ENCODE assay signal across 19 mouse cellular contexts in genomic region chr3:27906647-27907209, GRCm38 (mm10). TPM values are rescaled to one million over a fixed set of nuclear protein-coding genes. Genes with fewer than 3 reads are reported as not detected.
DNase-seq lines count a peak whose midpoint lies in the region; ATAC-seq and TF ChIP-seq lines count a peak whose summit lies in the region.
"Had no signal": no experiment of that assay in that cellular context is flagged by ENCODE, and none has a peak within 500 bp of the region (broad histone marks: within the 10 kb centered on the region; RNA-seq: fewer than 3 reads in every experiment).

No protein-coding gene starts in this region.

- WGBS in hindbrain, embryonic 13.5 days, result 67% methylated on average over 7 of the region's 7 CpGs
- WGBS in hindbrain, embryonic 11.5 days, result 72% methylated on average over 7 of the region's 7 CpGs
- WGBS in lung, embryonic 14.5 days, result 68% methylated on average over 7 of the region's 7 CpGs
- 74% methylated on average over 7 of the region's 7 CpGs for WGBS in limb, embryonic 14.5 days

- H3K4me1 ChIP-seq in hindbrain, embryonic 13.5 days (replicated peaks), result no peaks in the 10 kb centered on the region
- H3K4me1 ChIP-seq in hindbrain, embryonic 11.5 days (replicated peaks; ENCODE audit: control insufficient read depth, insufficient read depth, low read length), result no peaks in the 10 kb centered on the region
- H3K4me1 ChIP-seq in lung, embryonic 14.5 days (ENCODE audit: insufficient read depth), result peaks cover 6% of the 10 kb centered on the region; the same call in 1 of the 2 replicates
- H3K4me1 ChIP-seq in limb, embryonic 14.5 days (ENCODE audit: control insufficient read depth, insufficient read depth, low read length), result no peaks in the 10 kb centered on the region
- H3K4me1 ChIP-seq: embryonic facial prominence, embryonic 13.5 days had no signal

- no peak overlapping the region for H3K27ac ChIP-seq in hindbrain, embryonic 13.5 days
- H3K27ac ChIP-seq in hindbrain, embryonic 11.5 days (ENCODE audit: low read depth, low read length), result no peak overlapping the region
- no peak overlapping the region for H3K27ac ChIP-seq in lung, embryonic 14.5 days (ENCODE audit: low read depth)
- H3K27ac ChIP-seq in limb, embryonic 14.5 days (replicated peaks; ENCODE audit: low read depth, low read length), result no peak overlapping the region
- H3K27ac ChIP-seq: embryonic facial prominence, embryonic 13.5 days; macrophage had no signal

- DNase-seq in hindbrain, embryonic 11.5 days (ENCODE audit: low spot score), result no peak
- no peak for DNase-seq in lung, embryonic 14.5 days
- DNase-seq in lung, adult 18-20 months, result no peak
- peak; percentile 14 for DNase-seq in limb, embryonic 14.5 days (ENCODE audit: low spot score)
- peak; percentile 31 for DNase-seq in retina, postnatal 1 day
- no peak for DNase-seq in left cerebral cortex, postnatal 25 days (ENCODE audit: low spot score in 2 of 2)
- DNase-seq: adrenal gland, postnatal 25 days; cerebellum, postnatal 10 days; gastrocnemius, postnatal 10 days; kidney, postnatal 36 days; left cerebral cortex, postnatal 4 days; right cerebral cortex, postnatal 14 days had no signal

- ATAC-seq in hindbrain, embryonic 13.5 days (ENCODE audit: low FRiP score), result 0 out of 2 replicates have a peak, but pooled peaks have one; percentile 39
- no peak for ATAC-seq in hindbrain, embryonic 11.5 days (ENCODE audit: low FRiP score)
- ATAC-seq in lung, embryonic 14.5 days (ENCODE audit: insufficient read depth), result peak; percentile 33; the same call in 1 of the 2 replicates
- peak; percentile 53; the same call in 1 of the 2 replicates for ATAC-seq in limb, embryonic 14.5 days (ENCODE audit: low FRiP score, low read depth)
- ATAC-seq: CD4-positive, CD25-positive, alpha-beta regulatory T cell, adult 4 months; forebrain, embryonic 14.5 days had no signal

- intact Hi-C loops in left cerebral cortex, postnatal 25 days (cut with DNase I), result no loop called here

- H3K36me3 ChIP-seq in hindbrain, embryonic 13.5 days, result no peaks in the 10 kb centered on the region
- H3K36me3 ChIP-seq in hindbrain, embryonic 11.5 days (ENCODE audit: control insufficient read depth, insufficient read depth, low read length), result no peaks in the 10 kb centered on the region
- H3K36me3 ChIP-seq in lung, embryonic 14.5 days (ENCODE audit: insufficient read depth), result no peaks in the 10 kb centered on the region
- H3K36me3 ChIP-seq in limb, embryonic 14.5 days (ENCODE audit: control insufficient read depth, insufficient read depth, low read length), result no peaks in the 10 kb centered on the region
- H3K36me3 ChIP-seq: embryonic facial prominence, embryonic 13.5 days had no signal

- no peaks in the 10 kb centered on the region for H3K9me3 ChIP-seq in hindbrain, embryonic 13.5 days
- H3K9me3 ChIP-seq in hindbrain, embryonic 11.5 days (ENCODE audit: control insufficient read depth, low read length), result no peaks in the 10 kb centered on the region
- no peaks in the 10 kb centered on the region; the same call in 1 of the 2 replicates for H3K9me3 ChIP-seq in lung, embryonic 14.5 days (ENCODE audit: low read depth, low read length)
- H3K9me3 ChIP-seq in limb, embryonic 14.5 days (ENCODE audit: control insufficient read depth, low read length), result peaks cover 4% of the 10 kb centered on the region; the same call in 1 of the 2 replicates
- H3K9me3 ChIP-seq: embryonic facial prominence, embryonic 13.5 days had no signal

- H3K4me3 ChIP-seq in hindbrain, embryonic 13.5 days, result no peak overlapping the region
- no peak overlapping the region for H3K4me3 ChIP-seq in hindbrain, embryonic 11.5 days (ENCODE audit: low read depth, low read length)
- H3K4me3 ChIP-seq in lung, embryonic 14.5 days (ENCODE audit: low read depth, low read length), result no peak overlapping the region
- no peak overlapping the region for H3K4me3 ChIP-seq in limb, embryonic 14.5 days (replicated peaks; ENCODE audit: low read length)
- H3K4me3 ChIP-seq: embryonic facial prominence, embryonic 13.5 days had no signal

- TF ChIP-seq POLR2A in limb, embryonic 14.5 days (IDR thresholded peaks at IDR 0.05; ENCODE audit: borderline replicate concordance, extremely low read depth, insufficient read depth, insufficient read length), result no peak

- H3K9ac ChIP-seq in hindbrain, embryonic 13.5 days, result no peak overlapping the region
- H3K9ac ChIP-seq in hindbrain, embryonic 11.5 days (ENCODE audit: low read depth, low read length), result no peak overlapping the region
- no peak overlapping the region for H3K9ac ChIP-seq in lung, embryonic 14.5 days
- no peak overlapping the region for H3K9ac ChIP-seq in limb, embryonic 14.5 days (ENCODE audit: low read depth, low read length, severe bottlenecking)
- H3K9ac ChIP-seq: embryonic facial prominence, embryonic 13.5 days had no signal

- H3K4me2 ChIP-seq in hindbrain, embryonic 13.5 days, result no peak overlapping the region
- no peak overlapping the region for H3K4me2 ChIP-seq in hindbrain, embryonic 11.5 days (replicated peaks; ENCODE audit: low read depth, low read length)
- no peak overlapping the region for H3K4me2 ChIP-seq in lung, embryonic 14.5 days
- no peak overlapping the region for H3K4me2 ChIP-seq in limb, embryonic 14.5 days (replicated peaks; ENCODE audit: low read depth, low read length, severe bottlenecking)
- H3K4me2 ChIP-seq: embryonic facial prominence, embryonic 13.5 days had no signal

- H3K27me3 ChIP-seq in hindbrain, embryonic 13.5 days, result no peaks in the 10 kb centered on the region
- H3K27me3 ChIP-seq in hindbrain, embryonic 11.5 days (ENCODE audit: control insufficient read depth, insufficient read depth, low read length), result no peaks in the 10 kb centered on the region
- H3K27me3 ChIP-seq in lung, embryonic 14.5 days (ENCODE audit: insufficient read depth, low read length), result no peaks in the 10 kb centered on the region
- no peaks in the 10 kb centered on the region for H3K27me3 ChIP-seq in limb, embryonic 14.5 days (ENCODE audit: control insufficient read depth, insufficient read depth, low read length)
- H3K27me3 ChIP-seq: embryonic facial prominence, embryonic 13.5 days had no signal

- TF ChIP-seq CTCF in lung, embryonic 14.5 days (IDR thresholded peaks at IDR 0.05; ENCODE audit: low read depth), result no peak

RNA-seq across cellular contexts. Expression of gene Tmem212, which starts 10.6 kb away (rescaled TPM):
- polyA plus RNA-seq in hindbrain, embryonic 13.5 days (2015; fragmentation: Nextera tagmentation; extraction: Ambion mirVana), result not detected in 2 replicates
- polyA plus RNA-seq in hindbrain, embryonic 11.5 days (2014; fragmentation: Nextera tagmentation; extraction: Ambion mirVana), result not detected in 2 replicates
- not detected in 2 replicates for polyA plus RNA-seq in lung, embryonic 14.5 days (2014; fragmentation: Nextera tagmentation; extraction: Ambion mirVana)
- polyA plus RNA-seq in limb, embryonic 14.5 days (2012; rRNA removed), result not detected in 2 replicates
- not detected in 2 replicates for polyA plus RNA-seq in limb, embryonic 14.5 days (2014; fragmentation: Nextera tagmentation; extraction: Ambion mirVana)
- total RNA-seq in left cerebral cortex, postnatal 25 days (2021), result not detected
- total RNA-seq: adrenal gland, postnatal 25 days; gastrocnemius, postnatal 10 days; neutrophil, adult 5-6 weeks had no signal
- polyA plus RNA-seq: CD4-positive, CD25-positive, alpha-beta regulatory T cell, adult 4 months; embryonic facial prominence, embryonic 13.5 days; forebrain, embryonic 14.5 days; heart, embryonic 16.5 days; macrophage had no signal

RNA-seq across cellular contexts. Expression of gene Pld1, which starts 31.8 kb away (rescaled TPM):
- 4.4 and 5.2 TPM in 2 replicates for polyA plus RNA-seq in hindbrain, embryonic 13.5 days (2015; fragmentation: Nextera tagmentation; extraction: Ambion mirVana)
- polyA plus RNA-seq in hindbrain, embryonic 11.5 days (2014; fragmentation: Nextera tagmentation; extraction: Ambion mirVana), result 3.9 and 4.5 TPM in 2 replicates
- 6.4 and 7.5 TPM in 2 replicates for polyA plus RNA-seq in lung, embryonic 14.5 days (2014; fragmentation: Nextera tagmentation; extraction: Ambion mirVana)
- polyA plus RNA-seq in limb, embryonic 14.5 days (2012; rRNA removed), result 4.9 and 6.4 TPM in 2 replicates
- 6.8 TPM in 2 replicates for polyA plus RNA-seq in limb, embryonic 14.5 days (2014; fragmentation: Nextera tagmentation; extraction: Ambion mirVana)
- total RNA-seq in left cerebral cortex, postnatal 25 days (2021), result 1 to 10 TPM; 8.1 to 9.8 TPM

Comparison
In these comparisons a context has a peak if more than half of its experiments do, and no peak if none do; other contexts are left out.
1. DNase-seq: peak in limb, embryonic 14.5 days (single experiment) and retina, postnatal 1 day (single experiment); none in hindbrain, embryonic 11.5 days (single experiment), lung, embryonic 14.5 days (single experiment), lung, adult 18-20 months (0 of 2) and left cerebral cortex, postnatal 25 days (0 of 2).